Mouse (Mus musculus) left cerebral cortex, postnatal 10 days (tissue): Measurements from ENCODE around the gene Cep112. TPM values are rescaled to one million over a fixed set of nuclear protein-coding genes. Genes with fewer than 3 reads are reported as not detected.
"Not testable (repeated sequence)": the region's sequence is repeated elsewhere in the genome, so short reads cannot be mapped to it uniquely, and the experiment has no call there.

Source experiments
- DNase-seq, 2 experiments: peaks; one replicate each; pipeline ENCODE4 v3.0.0; 2021 to 2022; ENCODE audit warnings: low spot score in 2 of 2, mixed read lengths in 1 of 2; ENCODE audit errors: extremely low spot score in 1 of 2
- intact Hi-C: fragments of 180-260 bp; cut with DNase I; formaldehyde crosslinking; loops from one replicate; pipeline ENCODE4 v1.15.1; 2025
- total RNA-seq, 2 experiments: library from RNA; stranded (reverse); gene quantifications; 2 replicates each; pipeline ENCODE4 v1.2.3; 2021

The Cep112 gene
- total RNA-seq, 2 experiments from 2014 or later = 8.0 to 10.4 TPM

DNA sequence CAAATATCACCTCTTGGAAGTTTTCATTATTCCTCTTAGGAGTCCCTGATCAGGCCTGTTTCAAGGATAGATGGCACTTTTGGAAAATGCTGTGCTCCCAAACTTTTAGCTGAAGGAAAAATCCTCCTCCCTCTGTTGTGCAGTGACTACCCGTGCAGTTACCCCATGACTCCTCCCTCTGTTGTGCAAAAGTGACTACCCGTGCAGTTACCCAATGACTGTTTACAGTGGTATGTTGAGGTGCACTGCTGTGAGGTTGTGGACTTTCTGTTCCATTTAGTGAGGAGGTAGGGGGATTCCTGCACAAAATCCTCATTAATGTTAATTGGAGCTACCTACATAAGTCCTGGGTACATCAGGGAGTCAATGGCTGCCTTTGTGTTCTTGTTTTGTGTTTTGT is 417.8 kb downstream of the Cep112 start:
- intact Hi-C loops = no loop called here

DNA sequence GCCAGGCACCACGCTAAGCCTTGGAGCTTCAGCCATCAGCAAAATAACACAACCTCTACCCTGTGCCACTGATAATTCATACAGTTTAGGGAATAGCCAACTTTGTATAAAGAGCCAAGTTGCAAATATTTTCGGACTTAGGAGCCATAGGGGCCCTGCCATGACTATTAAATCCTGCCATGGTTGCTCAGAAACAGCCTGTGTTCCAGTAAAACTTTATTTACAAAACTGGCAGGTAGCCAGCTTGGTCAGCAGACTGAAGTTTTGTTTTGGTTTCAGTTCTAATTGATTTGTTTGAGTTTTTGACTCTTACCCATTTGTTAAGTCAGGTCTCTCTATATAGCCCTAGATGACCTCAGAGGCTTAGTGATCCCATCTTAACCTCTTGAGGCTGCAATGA is 421.0 kb downstream of the Cep112 start:
- no peak for DNase-seq
- intact Hi-C loops = no loop called here

More for the DNA sequence above, 417.8 kb downstream of the Cep112 start:
- no peak for DNase-seq

DNA sequence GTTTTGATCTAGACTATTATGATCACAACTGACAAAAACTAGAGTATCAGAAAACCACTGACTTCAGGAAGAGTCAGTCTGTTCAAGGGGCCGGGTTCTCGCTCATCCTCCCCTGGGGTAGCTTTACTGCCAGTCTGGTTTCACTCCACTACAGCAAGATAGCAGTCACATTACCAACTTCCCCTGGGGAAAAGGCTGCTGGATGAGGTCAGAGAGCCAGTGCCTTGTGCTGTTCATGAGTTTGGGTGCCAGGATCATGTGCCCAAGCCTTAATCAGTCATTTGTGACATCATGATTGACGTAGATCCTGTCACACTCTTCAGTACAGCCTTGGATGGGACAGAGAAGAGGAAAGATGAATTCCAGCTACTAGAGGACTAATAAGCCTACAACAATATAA is 421.5 kb downstream of the Cep112 start:
- intact Hi-C loops = no loop called here
- no peak for DNase-seq

DNA sequence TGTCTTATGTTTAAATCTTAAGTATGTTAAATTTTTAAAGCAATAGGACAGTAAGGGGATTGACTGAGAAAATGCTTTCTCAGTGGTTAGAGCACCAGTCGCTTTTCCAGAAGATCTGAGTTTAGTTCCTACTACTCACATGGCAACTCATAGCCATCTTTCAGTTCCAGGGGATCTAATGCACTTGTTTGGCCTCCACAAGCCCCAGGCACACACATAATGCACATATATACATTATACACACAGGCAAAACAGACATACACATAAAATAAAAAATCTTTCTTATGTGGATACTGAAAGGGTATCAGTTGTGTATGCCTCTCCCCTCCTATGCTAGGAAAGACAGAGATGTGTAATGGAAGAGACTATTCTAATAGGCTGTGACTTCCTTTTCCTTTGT is 426.8 kb downstream of the Cep112 start:
- no peak for DNase-seq
- intact Hi-C loops = no loop called here

DNA sequence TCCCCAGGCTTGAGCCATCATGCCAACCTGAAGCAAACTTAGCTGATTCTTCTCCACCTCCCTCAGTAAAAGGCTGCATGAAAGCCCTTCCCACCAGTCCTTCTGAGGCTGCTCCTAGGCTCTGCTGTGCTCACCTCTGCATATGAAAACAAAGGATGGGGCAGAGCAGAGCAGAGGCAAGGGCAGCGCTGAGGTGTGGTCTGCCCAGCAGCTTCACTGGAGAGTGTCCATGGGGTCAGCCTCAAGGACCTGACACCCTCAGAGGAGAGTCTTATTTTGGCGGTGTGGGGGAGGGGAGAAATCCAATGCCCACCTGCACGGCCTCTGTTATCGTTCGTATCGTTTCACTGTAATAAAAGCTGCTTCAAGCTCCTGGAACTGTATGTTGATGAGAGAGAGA is 432.3 kb downstream of the Cep112 start:
- DNase-seq = no peak
- intact Hi-C loops = no loop called here

DNA sequence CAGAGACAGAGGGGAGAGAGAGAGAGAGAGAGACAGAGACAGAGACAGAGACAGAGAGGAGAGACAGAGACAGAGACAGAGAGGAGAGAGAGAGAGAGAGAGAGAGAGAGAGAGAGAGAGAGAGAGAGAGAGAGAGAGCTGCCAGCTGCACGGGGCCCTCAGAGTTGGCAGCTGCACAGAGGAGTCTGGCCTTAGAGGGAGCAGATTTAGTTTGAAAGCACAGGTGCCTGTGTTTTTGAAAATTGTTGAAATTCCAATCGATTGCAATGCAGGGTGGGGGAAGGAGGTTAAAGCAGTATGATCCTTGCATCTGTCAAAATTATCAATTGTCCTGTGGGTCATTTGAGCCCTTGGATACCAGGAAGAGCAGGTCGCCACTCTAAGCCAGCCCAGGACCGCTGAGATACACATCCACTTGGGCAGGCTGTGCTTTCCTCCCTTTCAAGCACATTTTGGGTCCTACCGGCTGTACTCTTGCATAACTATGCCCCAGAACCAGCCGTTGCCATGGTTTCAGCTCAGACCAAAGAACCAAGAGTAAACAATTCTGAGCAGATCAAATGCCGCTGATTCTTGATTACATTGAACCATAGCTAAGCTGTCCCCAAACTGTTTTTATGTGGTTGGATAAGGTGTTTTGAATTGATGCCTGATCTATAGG is 432.8 kb downstream of the Cep112 start:
- intact Hi-C loops = no loop called here
- peak; percentile 52 to 69 for DNase-seq

DNA sequence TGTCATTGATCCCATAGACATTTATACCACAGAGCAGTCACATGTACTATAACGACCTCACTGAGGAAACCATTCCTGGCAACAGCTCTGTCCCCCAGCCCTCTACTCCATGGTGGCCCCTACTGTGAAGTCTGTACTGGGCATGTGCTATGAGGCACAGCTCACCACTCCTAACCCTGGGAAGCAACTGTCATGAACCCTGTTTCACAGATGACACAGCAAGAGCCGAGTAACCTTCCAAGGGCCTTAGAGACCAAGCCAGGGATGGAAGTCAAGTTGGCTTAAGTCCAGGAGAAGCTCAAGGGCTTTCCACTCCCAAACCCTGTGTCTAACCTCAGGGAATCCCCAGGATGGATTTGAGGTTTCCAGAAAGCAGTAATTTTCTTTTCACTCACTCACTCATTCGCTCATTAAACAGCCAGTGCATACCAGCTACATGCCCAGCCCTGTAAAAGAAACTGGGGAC is 433.4 kb downstream of the Cep112 start:
- no peak for DNase-seq

DNA sequence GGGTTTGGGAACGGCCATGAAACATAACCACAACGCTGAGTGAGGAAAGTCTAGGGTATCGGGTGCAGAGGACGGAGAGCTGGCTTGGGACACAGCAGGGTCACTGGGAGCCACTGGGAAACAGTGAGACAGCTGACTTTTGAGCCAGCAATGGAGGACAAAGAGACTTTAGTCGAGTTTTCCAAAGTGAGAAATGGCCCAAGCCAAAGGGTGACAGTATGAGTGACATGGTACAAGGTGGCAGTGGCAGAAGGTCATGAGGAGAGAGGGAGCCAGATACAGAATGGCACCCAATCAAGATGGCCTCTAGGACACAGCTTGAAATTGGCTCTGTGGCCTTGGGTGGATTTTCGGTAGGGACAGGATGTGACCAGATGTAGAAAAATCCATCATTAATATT is 433.9 kb downstream of the Cep112 start:
- intact Hi-C loops = no loop called here
- DNase-seq = no peak

More for the DNA sequence above, 433.4 kb downstream of the Cep112 start:
- intact Hi-C loops = no loop called here

DNA sequence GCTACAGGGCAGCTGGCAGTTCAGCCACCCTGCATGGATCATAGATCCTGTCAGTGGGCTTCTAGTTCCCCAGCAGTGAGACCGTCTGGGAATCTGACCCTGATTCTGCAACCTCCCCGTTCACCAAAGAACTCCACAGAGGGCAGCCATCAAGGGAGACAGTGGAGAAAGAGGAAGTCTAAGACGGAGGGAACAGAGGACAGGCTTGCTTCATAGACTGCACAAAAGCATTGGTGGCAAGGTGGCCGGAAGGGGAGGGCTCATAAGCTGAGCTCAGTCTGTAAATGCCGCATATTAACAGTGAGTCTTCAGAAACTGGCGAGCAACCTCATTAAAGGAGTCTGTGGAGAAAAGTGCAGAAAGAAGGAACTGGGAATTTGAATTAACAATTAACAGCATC is 437.4 kb downstream of the Cep112 start:
- DNase-seq = no peak

DNA sequence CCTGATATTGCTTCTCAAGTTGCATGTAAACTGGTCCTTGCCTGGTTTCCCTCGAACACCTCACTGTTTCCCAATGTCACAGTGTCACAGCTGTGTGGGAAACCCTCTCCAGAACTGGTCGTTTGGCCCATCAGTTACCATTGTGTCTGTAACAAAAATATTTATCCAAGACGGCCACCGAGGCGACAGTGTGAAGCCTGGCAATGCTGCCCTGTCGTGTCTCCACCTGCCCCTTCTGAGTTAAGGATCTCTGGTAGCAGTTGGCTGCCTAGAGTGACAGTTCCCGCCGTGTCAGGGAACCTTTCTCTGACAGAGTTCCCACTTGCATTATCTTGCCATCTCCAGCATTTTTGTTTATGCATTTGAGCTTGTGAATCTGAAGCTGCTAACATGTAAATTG is 440.8 kb downstream of the Cep112 start:
- no peak for DNase-seq
- intact Hi-C loops = no loop called here

More for the DNA sequence above, 437.4 kb downstream of the Cep112 start:
- intact Hi-C loops = no loop called here

DNA sequence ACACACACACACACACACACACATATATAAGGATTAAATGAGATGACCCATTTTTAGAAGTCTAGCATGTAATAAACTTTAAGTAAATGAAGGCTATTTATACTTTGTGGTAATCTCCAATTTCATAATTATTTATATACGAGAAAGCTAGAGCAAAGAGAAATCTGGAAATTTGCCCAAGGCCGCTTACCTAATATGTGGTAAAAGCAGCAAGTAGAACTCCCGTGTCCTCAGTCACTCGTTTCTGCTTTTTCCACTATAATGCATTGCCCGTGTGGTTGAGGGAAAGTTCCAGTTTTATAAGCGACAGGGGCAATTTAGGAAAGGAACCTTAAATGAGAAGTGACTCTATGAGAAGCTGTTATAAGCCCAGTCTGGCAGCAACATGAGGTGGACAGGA is 442.5 kb downstream of the Cep112 start:
- intact Hi-C loops = no loop called here

DNA sequence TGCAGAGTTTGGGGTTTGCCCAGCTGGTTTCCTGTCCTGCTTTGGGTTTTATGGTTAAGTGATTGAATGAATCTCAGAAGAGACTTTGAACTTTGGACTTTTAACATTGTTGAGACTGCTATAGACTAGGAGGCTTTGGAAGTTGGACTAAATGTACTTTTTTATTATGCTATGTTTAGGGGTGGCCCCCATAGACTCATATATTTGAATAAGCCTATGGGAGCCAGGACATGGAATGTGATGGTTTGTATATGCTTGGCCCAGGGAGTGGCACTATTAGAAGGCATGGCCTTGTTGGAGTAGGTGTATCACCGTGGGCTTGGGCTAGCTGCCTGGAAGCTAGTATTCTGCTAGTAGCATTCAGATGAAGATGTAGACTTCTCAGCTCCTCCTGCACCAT is 446.3 kb downstream of the Cep112 start:
- DNase-seq, intact Hi-C loops: not testable (repeated sequence)

More for the DNA sequence above, 442.5 kb downstream of the Cep112 start:
- DNase-seq = no peak

DNA sequence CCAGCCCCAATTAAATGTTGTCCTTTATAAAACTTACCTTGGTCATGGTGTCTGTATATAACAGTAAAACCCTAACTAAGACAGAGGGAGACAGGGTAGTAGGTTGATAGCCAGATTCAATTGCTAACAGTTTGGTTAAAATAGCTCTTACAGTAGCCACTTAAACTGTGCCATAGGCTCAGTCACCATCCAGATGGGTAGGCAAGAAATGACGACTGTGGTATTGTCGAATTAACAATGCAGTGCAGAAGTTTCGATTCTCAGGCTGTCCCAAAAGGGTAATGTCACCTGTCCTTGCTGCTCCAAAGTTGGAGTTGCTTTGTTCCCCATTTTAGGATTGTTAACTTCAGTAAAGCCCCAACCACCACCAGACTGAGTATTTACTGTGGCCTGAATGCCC is 446.8 kb downstream of the Cep112 start:
- DNase-seq = no peak
- intact Hi-C loops = no loop called here

DNA sequence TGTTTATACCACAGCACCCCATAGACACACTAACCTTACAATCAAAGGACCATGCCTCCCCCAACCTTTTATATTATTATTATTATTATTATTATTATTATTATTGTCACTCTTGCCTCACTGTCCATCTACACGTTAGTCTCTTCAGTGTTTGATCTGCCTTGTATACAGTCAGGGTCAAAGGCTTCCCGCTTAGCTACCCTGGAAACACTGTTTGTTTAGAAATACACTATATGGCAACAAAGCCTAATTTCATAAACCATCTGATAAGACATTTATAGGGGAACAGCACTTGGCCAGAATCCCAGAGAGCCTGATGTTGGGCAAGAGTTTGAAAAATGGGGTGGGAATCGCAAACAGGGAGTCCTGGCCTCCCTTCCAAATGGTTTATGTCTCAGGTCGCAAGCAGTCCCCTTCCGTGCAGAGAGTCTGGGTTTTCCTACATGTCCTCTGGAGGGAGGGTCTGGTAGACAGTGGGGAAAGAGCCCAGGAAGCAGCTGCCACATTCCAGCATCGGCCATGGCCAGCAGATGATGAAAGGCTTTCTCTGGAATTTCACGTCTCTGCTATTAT is 451.7 kb downstream of the Cep112 start:
- intact Hi-C loops = no loop called here
- DNase-seq = no peak

DNA sequence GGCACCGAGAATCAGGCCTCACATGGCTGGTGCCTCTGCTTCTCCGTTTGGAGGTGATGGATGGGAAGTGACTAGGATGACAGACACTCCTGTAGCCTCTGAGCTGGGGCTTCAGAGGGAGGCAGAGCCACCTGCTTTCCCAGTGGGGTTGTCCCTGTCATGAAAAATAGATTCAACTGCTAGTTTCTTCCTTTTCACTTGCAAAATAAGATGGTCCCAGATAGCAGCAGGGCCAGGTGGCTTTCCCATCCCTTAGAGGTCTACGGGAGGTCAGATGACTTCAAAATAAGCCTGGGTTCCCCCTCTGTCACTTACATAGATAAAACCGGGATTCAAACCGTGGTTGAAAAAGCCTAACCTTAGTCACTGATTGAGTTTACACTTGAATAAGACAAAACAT is 452.5 kb downstream of the Cep112 start:
- intact Hi-C loops = no loop called here
- no peak for DNase-seq

DNA sequence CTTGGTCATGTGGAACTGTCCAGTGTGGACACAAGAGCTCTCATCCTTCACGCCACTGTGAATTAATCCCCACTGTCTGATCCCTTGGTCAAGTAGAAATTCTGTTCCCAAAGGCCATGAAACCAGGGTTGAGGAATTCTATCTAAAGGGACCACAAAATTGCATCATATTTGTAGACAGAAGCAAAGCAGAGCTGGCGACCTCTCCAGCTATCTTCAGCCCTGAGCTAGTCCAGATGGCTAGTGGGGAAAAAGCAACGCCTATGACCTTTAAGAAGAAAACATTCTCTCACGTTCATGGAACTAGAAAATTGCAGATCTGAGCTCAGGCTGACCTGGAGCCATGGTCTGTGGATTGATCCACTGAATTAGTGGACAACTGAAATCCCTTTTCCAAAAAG is 455.6 kb downstream of the Cep112 start:
- DNase-seq = no peak
- intact Hi-C loops = no loop called here

DNA sequence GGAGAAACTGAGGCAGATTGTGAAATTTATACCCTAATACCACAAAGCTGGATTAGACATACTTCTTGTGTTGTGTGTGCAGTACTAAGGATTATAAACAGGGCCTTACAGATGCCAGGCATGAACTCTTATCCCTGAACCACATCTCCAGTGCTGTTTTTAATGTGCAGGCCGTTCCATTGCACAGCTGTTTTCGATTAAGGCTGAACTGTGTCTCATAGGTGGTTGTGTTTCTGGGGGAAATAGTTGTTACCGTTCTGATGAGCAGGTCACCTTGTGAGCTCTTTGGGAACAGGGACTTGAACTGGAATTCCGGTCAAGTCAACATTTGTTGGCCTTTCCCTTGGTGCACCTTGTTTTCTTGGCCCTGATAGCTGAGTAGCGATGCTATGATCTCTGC is 456.7 kb downstream of the Cep112 start:
- intact Hi-C loops = no loop called here
- no peak for DNase-seq

DNA sequence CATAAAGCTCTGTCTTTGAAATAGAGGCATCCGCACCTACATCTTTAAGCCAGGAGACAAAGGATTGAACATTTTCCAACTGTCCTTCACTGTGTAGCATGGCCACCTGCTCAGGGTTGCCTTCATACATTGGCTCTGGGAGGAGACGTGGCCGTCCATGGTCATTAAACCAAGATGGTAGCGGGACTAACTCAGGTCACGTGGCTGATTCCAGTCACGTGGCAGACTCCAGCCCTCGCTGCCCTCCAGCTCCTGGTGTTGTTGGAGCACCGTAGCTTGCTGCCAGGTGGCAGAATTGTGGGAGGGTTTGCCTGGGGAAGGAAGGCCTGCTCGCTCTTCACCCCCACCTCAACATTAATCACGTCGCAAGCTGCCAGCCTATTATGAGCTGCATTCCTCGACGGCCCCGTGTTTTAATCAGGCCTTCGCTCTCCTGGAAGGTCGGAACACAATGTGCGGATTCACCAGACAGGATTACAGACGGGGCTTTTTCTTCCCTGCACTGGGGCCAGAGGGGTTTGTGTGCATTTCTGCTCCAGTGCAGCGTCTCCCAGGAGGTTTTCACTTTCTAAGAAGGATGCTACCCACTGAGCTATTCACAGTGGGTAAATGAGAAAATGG is 460.4 kb downstream of the Cep112 start:
- intact Hi-C loops = no loop called here
- DNase-seq = no peak

DNA sequence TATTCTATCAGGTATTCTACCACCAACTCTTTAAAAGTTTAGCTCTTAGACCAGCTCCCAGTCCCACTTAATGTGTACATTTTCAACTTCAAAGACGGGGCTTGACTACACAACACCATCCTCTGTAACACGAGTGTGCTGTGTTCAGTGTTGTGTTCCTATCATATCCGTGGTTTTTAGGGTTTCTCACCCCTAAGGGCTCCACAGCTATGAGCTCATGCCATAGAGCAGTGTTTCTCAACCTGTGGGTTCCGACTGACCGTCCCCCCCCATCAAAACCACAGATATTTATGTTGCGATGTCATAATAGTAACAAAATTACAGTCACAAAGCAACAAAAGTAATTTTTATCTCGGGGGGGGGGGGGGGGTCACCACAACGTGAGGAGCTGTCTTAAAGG is 461.1 kb downstream of the Cep112 start:
- intact Hi-C loops = no loop called here
- no peak for DNase-seq

DNA sequence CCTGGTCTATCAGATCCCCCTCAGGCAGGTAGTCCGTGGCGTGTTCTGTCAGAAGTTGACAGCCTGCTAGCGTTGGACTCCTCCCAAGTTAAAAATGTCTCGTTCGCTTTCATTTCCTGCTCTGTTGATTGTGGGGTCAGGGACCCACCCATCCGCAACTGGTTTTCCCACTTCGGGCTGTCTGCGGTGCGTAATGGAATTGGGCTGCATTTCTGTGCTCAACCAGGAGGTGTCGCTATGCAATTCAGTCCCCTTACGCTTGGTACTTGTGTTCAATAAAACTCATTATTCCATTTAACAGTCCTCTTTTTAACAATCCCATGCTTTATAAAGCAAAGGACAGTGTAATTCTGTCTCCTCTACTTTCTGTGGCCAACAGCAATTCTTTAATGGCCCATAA is 464.1 kb downstream of the Cep112 start:
- peak in 1 of 2 experiments; percentile 40 for DNase-seq
- intact Hi-C loops = no loop called here
